Mouse (Mus musculus) left cerebral cortex, postnatal 4 days (tissue): ENCODE measurements around the gene Dst. TPM values are rescaled to one million over a fixed set of nuclear protein-coding genes. Genes with fewer than 3 reads are reported as not detected.

Experiments used
- DNase-seq: peaks from one replicate; pipeline ENCODE4 v3.0.0-alpha.2; 2022
- intact Hi-C: fragments of 180-260 bp; cut with DNase I; formaldehyde crosslinking; loops from one replicate; pipeline ENCODE4 v1.15.1; 2025
- total RNA-seq, 2 experiments: library from RNA; stranded (reverse); gene quantifications; 2 replicates each; pipeline ENCODE4 v1.2.3; 2021

Dst gene
- total RNA-seq, 2 experiments from 2014 or later: 282 TPM

DNA sequence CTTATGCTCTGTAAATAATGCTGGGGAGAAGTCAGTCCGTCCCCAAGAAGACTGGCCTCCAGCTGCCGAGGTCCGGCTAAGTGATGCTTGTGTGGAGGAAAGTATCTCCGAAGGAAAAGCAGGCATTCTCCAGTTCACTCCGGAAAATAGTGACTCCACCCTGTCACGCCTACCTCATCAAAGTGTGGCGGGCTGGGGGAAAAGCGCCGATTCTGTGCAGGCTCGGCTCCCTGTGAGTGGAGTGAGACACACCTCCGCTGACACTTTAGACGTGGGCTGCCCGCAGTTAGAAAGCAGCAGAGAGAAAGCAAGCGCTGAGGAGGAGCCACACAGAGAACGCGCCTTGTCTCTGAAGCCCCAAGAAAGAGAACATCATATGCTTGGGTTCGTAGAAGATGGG lies 284.1 kb downstream of the Dst start:
- intact Hi-C loops: no loop called here
- DNase-seq: no peak

DNA sequence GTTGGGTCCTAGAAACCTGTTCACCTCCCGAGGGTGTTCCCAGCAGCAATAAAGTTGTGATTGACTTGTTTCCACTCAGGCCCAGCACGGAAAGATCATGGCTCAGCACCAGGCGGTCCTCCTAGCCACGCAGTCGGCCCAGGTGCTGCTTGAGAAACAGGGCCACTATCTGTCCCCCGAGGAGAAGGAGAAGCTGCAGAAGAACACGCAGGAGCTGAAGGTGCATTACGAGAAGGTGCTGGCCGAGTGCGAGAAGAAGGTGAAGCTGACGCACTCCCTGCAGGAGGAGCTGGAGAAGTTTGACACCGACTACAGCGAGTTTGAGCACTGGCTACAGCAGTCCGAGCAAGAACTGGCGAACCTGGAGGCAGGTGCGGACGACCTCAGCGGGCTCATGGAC lies 292.8 kb downstream of the Dst start:
- DNase-seq: no peak
- intact Hi-C loops: no loop called here

DNA sequence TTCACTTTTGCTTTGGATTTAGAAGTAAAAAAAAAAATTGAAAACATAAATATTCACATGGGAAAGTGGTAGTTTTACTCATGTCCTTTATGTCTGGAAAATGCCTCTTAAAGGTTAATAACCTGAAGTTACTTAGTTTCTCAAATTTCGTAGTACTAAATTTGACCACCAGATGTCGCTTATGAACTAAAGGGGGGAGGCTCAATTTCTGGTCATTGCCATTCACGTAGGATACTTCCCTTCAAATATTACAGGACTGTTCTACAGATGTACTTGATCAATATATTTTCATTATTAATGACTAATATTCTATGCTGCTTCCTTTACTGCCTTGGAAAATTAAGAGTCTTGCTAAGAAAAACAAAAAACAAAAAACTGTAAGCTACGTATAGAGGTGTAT lies 293.5 kb downstream of the Dst start:
- intact Hi-C loops: no loop called here
- no peak for DNase-seq

DNA sequence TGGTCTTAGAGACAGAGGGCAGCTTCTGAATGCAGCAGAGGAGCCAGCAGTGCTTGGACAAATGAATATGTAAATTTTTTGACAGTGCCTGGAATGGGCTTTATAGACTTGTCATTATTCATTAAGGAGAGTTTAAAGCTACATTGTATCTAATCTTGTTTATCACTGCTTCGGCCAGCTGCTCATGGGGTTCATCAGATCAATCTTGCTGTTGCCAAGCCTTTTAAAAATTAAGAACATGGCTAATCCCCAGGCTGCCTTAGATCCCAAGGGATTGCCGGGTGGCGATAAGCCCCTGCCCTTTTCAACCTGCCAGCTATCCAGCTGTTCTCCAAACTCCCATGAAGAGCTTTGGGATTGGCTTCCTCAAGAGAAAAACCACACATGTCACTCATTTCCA lies 303.7 kb downstream of the Dst start:
- DNase-seq: no peak
- intact Hi-C loops: loop anchor here (10.0 kb wide), 1 partner anchor 63 kb away; no protein-coding TSS in a partner anchor

DNA sequence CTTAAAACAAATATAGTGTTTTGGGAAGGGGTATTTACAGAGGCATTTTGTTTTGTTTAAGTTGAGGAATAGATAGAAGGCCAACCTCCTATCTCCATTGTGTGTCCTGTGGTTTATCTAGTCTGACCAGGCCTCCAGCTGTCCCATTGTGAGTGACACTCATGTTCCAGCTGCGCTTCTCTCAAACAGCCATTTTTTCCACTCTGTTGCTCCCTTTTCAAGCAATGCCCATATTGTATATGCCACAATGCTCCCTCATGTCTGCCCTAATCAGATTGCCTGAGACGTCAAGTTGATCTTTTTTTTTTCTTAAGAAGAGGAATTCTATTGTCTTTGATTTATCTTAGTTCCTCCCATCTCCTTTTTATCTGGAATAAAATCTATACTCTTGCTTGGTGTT lies 308.4 kb downstream of the Dst start:
- no peak for DNase-seq
- intact Hi-C loops: loop anchor here (5.0 to 10.0 kb wide), 2 partner anchors 58 to 191 kb away; no protein-coding TSS in a partner anchor

DNA sequence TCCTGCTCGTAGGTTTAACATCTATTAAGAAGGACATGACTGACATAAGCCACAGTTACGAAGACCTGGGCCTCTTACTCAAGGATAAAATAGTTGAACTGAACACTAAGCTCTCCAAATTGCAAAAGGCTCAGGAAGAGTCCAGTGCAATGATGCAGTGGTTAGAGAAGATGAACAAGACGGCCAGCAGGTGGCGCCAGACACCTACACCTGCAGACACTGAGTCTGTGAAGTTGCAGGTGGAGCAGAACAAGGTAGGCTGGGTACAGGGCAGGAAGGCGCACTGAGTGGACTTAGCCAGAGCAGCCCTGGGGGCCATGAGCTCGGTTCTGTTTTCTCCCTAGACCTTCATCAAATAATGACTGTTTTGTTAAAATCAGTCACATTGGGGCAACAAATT lies 310.3 kb downstream of the Dst start:
- intact Hi-C loops: loop anchor here (5.0 to 10.0 kb wide), 2 partner anchors 56 to 189 kb away; no protein-coding TSS in a partner anchor
- peak; percentile 78 for DNase-seq

DNA sequence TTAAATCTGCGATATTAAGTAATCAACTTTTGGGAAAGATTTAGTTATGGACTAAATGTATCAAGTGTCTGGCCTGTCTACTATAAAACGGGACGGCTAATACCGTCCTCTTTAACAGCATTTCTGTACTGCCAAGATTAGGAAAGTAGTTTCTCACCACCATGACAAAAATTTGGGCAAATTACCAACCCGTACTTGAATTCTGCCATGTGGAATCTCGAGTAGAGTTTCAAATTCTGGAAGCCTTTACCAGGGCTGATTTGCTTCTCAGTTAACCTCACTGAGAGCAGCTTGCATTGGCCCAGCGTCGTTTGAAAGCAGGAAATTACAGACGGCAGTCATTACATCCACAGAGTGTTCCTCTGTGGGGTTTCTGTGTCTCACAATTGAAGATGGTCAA lies 310.8 kb downstream of the Dst start:
- intact Hi-C loops: loop anchor here (5.0 to 10.0 kb wide), 2 partner anchors 56 to 188 kb away; no protein-coding TSS in a partner anchor
- no peak for DNase-seq

DNA sequence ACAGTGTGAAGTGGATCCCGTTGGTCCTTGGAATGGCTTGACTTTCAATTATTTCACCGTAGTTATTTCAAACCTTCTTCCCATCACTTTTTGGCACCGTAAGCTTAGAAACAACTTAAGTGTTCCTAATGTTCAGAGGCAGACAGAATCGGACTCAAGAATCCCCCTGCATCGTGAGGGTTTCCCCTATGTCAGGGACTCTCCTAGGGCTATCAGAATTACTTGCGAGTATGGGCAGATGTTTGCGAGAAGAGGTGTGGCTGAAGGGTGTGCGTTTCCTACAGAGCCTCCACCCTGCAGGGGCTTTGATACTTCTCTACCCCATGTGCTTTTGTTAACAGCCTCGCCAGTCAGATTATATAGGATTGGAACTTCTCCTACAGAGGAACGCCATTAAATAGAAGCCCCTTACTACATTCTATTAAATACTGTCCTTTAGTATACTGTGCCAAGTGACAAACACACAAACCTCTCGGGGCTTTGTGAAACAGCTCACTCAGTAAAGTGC lies 312.1 kb downstream of the Dst start:
- DNase-seq: no peak
- intact Hi-C loops: no loop called here

DNA sequence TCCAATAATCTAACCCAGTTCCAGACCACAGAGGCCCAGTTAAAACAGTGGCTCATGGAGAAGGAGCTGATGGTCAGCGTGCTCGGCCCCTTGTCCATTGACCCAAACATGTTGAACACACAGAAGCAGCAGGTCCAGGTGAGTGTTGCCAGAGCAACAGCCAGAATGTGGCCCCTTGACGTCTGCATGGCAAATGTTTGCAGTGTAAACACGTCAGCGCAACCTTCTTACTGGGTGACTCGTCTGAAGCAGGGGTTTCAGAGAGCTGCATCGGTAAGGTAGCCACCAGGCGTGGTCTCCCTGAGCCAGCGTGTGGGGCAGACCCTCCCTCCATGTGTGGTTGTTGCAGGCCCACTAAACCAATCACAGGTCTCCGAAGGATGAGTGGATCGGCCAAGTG lies 315.8 kb downstream of the Dst start:
- intact Hi-C loops: no loop called here

DNA sequence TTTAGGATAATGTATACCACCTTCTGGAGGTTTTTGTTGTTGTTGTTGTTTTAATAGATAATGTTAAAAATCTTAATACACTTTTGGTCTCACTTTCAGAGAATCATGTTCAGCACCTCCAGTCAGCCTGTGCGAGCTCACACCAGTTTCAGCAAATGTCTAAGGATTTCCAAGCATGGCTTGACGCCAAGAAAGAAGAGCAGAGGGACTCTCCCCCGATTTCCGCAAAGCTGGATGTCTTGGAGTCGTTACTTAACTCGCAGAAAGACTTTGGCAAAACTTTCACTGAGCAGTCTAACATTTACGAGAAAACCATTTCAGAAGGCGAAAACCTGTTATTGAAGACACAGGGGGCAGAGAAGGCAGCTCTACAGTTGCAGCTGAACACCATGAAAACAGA lies 319.7 kb downstream of the Dst start:
- intact Hi-C loops: no loop called here

More for the DNA sequence above, 315.8 kb downstream of the Dst start:
- DNase-seq: no peak

DNA sequence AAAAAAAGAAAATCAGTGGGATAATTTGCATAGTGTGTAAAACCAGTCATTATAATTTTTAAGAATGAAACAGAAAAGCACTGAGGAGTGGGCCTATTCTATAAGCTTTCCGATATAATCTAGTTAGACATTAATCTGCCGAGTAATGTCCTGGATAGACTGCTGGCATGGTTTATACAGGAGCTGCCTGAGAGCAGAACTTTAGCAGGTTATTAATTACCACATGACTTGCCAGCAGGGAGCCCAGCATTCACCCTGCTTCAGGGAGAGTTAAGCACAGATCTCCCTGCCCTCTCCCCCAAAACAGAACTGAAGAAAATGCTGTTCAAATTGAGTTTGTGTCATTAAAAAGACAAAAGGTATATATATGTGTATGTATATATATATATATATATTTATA lies 323.0 kb downstream of the Dst start:
- no peak for DNase-seq
- intact Hi-C loops: no loop called here

More for the DNA sequence above, 319.7 kb downstream of the Dst start:
- no peak for DNase-seq

DNA sequence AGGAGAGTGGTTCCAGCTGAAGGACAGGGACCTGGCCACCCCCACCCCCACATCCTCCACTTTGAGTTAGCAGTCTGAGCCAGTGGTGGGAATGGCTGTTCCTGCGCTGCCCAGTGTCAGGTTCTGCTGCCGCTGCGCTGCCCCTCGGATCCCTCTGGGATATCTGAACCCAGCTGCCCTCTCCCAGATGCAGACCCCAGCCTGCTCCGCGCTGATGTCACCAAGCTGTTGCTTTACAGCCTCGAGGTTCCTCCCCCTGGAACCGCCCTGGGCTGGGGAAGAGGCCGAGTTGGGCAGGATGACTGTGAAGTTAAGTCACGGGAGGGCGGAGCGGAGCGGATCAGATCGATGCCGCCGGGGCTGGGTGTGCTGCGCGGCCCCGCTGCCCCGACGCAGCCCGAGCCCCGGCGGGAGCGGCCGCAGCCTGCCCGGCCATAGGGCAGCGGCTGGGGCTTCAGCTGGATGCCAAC lies 328.3 kb downstream of the Dst start:
- intact Hi-C loops: no loop called here
- DNase-seq: peak; percentile 57

DNA sequence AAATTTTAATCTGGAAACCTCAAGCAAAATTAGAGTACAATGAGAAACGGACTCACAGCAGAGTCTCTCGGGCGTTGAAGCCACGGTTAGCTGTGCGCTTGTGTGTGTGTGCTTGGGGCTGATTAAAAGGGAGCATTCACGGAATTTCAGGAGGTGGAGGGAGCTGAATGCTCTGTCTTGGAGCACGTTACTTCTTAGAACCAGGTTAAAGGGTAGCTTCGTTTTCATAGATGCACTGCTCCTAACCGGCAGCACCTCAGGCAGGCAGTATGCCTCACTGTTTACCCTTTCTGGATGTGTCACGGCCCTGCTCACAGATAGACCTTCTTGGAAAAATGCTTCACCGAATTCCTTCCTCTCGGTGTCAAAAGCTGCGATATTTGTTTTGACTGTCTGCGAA lies 329.2 kb downstream of the Dst start:
- no peak for DNase-seq
- intact Hi-C loops: no loop called here

DNA sequence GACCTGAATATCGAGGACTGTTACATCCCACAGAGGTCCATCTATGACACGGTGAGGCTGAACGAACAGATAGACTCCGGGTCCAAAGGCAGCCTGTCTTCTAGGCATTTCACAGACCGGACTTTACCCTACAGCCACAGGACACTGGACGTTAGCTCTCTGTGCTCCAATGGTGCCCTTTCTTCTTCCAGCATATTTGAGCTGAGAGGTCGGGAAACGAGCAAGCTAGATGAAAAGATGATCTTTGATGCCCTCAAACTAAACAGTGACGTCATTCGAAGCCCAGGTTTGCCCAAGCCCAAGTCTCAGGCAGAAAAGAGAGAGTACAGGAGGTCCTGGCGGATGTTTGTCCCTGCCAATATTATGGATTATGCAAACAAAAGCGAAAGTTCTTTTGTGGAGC lies 329.7 kb downstream of the Dst start:
- intact Hi-C loops: no loop called here
- no peak for DNase-seq

DNA sequence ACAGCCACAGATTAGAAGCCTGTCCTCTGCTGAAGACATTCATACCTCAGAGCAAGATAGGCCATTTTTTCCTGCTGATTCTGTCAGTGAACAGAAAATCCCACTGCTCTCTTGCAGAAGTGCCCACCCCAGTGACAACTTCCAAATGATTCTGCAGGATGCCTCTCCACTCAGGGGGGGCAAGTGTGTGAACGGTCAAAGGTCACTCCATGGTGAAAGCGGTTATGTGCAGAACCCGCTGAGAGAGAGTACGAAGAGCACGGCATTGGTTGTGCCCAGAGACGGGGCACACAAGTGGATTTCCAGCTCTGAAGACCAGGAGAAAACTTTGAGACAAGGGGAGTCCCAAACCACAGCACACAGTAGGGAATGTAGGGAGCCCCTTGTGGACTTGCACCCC lies 330.2 kb downstream of the Dst start:
- no peak for DNase-seq
- intact Hi-C loops: no loop called here

DNA sequence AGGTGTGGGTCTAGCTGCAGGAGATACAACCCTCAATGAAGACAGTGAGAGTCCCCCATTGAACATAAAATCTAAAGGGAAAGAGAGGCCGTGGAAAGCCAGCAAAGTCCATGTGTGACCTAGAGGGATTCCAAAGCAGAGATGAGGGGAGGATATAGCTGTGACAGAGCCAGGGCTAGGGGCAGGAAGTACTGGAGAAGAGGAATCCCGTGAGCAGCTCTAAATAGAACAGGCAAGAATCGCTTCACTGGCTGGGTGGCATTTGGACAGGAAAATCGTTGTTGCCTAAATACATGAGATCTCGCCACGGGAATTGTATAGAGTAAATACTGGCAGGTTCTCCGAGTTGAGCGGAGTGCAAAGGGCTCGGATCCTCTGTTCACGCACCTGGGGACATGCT lies 336.7 kb downstream of the Dst start:
- intact Hi-C loops: no loop called here
- no peak for DNase-seq

DNA sequence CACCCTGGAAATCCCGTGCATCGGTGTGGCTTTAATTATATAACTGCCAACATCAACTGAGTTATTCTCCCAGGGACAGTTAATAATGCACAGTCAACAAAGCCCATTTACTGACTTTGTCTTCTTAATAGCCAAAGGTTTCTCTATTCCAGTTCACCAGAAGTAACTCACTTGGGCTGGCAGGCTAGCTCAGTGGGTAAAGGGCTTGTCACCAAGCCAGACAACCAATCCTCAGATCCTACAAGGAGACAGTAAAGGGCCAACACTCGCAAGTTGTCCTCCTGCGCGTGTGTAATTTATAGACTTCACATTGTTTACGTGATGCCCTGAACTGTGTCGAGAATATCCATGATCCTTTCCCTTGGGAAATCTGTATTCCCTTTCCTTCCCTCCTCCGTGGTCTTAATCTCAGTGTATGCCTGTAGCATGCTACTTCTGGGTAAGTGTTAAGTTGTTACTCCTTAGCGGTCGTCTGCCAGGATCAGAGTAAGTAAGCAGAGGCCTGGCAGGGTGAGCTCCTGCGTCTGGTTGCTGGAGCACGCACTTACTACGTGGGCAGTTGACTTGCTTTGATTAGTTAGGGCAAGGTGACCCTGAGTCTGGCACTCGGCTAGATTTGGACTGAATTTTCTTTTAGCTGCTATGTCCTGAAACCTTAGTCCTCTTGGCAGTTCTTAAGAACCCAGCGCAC lies 338.1 kb downstream of the Dst start:
- DNase-seq: no peak
- intact Hi-C loops: no loop called here

DNA sequence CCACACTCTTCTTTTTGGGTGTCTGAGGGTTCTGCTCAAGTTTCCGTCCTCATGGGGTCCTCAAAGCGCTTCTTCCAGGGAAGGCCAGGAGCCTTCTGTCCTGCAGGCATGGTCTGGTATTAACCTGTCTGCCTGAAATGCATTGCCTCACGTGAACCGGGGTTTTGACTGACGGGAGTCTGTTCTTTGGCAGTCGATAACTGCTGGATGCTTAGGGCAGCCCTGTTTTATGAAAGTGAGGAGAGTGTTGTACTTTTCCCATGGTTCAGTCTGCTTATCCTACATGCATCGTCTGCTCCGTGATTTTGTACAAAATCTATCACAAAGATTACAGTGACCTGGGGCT lies 338.6 kb downstream of the Dst start:
- no peak for DNase-seq
- intact Hi-C loops: no loop called here

DNA sequence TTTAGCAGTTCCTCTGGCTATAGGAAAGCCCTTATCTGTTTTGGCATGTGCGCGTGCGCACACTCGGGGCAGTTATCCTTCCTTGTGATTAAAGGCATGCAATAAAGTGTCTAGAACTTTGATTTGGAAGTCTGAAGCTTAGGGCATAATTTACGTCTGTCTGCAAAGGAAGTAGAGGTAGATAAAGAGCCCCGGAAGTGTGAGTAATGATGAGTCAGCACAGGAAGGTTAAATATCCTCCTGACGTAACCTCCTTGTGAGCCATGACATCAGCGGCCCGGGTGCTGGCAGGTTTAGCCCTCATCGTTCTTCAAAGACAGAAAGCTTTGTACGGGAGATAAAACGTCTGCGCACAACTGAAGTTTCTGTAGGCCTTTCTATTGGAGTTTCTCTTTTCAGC lies 343.1 kb downstream of the Dst start:
- intact Hi-C loops: no loop called here
- DNase-seq: no peak

DNA sequence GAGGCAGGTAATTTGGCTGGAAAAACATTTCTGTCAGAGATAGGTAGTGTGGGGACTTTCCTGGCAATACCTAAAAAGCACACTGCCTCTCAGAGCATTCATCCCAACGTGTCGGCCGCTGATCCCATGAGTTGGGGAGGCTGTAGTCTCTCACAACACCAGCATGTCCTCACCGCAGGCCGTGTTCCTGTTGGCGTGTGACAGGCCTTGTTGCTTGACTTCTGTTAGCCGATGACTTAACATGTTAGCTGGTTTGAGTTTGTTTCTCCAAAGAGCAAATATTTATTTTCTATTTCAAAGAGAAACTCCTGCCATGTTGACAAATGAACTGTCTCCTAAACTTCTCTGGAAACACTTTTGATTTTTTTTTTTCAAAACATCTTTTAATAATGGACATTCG lies 344.2 kb downstream of the Dst start:
- DNase-seq: no peak
- intact Hi-C loops: no loop called here

DNA sequence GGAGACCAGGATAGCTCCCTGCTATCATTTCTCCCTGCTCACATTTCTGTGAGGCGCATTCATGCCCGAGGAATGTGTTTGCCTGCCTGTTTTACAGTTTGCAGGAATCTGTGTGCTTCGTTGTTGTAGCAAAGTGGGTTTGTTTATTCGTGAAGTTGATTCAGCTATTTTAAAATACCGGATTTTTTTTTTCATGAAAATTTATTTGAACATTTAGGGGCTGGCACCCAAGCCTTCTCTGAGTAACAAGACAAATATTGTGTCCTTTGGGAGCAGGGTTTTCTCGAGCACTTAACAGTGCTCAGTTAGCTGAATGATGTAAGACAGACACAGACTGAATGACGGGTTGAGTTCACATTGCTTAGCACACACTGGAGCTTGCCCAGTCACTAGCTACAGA lies 345.9 kb downstream of the Dst start:
- intact Hi-C loops: no loop called here
- DNase-seq: no peak

DNA sequence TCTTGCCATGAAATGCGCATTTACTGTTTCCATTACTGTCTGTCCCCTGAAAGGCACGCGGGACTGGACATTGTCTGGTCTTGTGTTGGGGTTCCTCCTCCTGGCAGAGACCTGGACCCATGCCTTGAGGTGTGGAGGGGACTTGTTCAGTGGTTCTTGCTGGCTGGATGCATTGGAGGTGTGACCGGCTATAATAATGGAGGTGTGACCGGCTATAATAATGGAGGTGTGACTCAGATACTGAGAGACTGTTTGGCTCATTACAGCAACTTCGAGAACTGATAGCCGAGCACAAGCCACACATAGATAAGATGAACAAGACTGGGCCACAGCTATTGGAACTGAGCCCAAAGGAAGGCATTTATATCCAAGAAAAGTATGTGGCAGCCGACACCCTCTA lies 351.9 kb downstream of the Dst start:
- intact Hi-C loops: no loop called here
- no peak for DNase-seq

DNA sequence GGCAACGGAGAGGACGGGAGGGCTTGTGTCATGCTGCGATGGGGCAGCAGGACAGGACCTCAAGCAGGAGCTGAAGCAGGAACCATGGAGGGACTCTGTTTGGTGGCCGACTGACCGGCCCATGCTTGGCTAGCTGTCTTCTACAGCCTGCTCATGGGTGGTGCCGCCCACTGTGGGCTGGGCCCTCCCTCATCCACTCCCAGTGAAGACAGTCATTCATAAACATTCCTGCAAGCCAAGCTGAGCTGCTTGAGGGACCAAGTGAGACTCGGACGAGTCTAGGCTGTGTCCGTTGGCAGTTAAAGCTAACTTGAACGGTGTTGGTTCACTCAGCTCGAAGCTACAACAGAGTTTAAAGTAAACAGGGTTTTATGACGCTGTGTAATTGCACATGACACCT lies 353.0 kb downstream of the Dst start:
- DNase-seq: no peak
- intact Hi-C loops: no loop called here
